Mouse (Mus musculus): Measurements from ENCODE around the gene Bahd1. TPM values are rescaled to one million over a fixed set of nuclear protein-coding genes. Genes with fewer than 3 reads are reported as not detected.
A peak's percentile ranks its signal among the peaks of the same experiment; 100 is the strongest.

Bahd1 gene
- polyA plus RNA-seq, 1 experiment from 2014 or later = 3.3 TPM

DNA sequence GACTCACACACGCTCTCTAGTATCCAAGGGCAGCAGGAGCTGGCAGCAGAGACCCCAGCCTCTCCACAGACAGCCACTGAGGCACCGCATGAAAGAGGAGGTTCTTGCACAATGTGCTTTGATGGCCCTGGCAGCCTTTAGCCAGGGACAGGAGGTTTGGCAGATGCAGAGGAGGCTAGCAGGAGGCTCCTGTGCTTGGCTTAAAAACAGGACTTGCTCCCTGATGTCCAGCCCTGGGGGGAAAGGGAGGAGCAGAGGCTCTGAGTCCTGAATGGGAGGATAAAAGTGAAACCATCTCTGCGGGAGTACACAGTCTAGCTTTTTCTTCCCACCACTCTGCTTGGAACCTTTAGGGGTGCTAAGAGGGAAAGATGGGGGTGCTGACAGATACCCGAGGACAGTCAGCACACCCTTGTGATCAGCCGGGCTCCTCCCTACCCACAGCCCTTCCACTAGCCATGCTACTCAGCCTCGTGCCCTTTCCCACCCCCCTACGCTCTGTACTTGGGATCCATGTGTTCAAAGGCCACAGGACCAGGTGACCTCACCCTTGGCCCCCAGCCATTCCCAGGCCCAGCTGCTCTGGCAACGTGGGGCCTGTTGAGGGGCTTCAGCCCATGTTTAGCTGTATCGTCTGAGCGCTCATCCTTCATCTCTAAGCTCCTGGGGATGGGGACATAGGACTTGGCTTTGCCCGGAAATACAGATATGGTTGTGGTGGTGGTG lies 13.5 kb downstream of the Bahd1 start:
- peak; percentile 32 for ATAC-seq (replicated peaks; ENCODE audit: insufficient number of reproducible peaks, insufficient read depth, low FRiP score, low read depth)
- Histone ChIP-seq H3K4me2 (peak overlapping the region; percentile 41), H3K27ac (no peak overlapping the region), H3K9ac (peak overlapping the region; percentile 23; the same call in 1 of the 2 replicates), H3K4me1 (replicated peaks) (peaks cover 26% of the 10 kb centered on the region), H3K4me3 (0 out of 2 replicates have a peak overlapping the region, but pooled peaks have one; percentile 4), H3K36me3 (no peaks in the 10 kb centered on the region), H3K27me3 (no peaks in the 10 kb centered on the region), H3K9me3 (replicated peaks) (no peaks in the 10 kb centered on the region)
- 49% methylated on average over 11 of the region's 11 CpGs for WGBS

DNA sequence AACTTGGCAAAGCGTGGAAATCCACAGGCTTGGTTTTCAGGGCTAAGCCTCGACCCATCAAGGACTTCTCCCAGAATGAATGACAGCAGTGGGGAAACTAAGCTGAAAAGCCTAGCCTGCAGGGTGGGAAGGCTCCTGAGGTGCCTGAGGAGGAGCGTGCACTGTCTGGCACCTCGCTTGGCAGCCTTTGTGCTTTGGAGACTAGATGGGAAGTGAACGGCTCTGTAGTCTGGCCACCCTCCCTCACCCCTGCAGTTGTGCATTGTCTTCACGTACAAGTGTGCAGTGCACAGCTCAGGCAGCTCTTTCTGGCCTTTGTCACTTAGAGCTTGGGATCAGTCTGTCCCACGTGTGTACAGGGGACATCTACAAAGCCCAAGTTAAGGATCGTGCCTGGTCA lies 14.5 kb downstream of the Bahd1 start:
- H3K4me1 ChIP-seq (replicated peaks) = peaks cover 26% of the 10 kb centered on the region
- H3K36me3 ChIP-seq = 0 out of 2 replicates have a peak, but pooled peaks cover 4% of the 10 kb centered on the region
- no peak overlapping the region for H3K4me2 ChIP-seq
- 57% methylated on average over 8 of the region's 8 CpGs for WGBS
- H3K27me3 ChIP-seq = no peaks in the 10 kb centered on the region
- H3K9ac ChIP-seq = no peak overlapping the region
- H3K27ac ChIP-seq = peak overlapping the region; percentile 9; the same call in 1 of the 2 replicates
- no peak for ATAC-seq (replicated peaks; ENCODE audit: insufficient number of reproducible peaks, insufficient read depth, low FRiP score, low read depth)
- H3K9me3 ChIP-seq (replicated peaks) = no peaks in the 10 kb centered on the region
- H3K4me3 ChIP-seq = no peak overlapping the region

- no peak overlapping the region for H3K9ac ChIP-seq
- 93% methylated on average over 17 of the region's 17 CpGs for WGBS
- H3K27ac ChIP-seq = no peak overlapping the region
- H3K4me3 ChIP-seq = no peak overlapping the region
- no peaks in the 10 kb centered on the region for H3K27me3 ChIP-seq
- no peak for ATAC-seq (replicated peaks; ENCODE audit: insufficient number of reproducible peaks, insufficient read depth, low FRiP score, low read depth)
- H3K4me2 ChIP-seq = no peak overlapping the region
- H3K4me1 ChIP-seq (replicated peaks) = peaks cover 26% of the 10 kb centered on the region
- peaks cover 15% of the 10 kb centered on the region; the same call in 1 of the 2 replicates for H3K36me3 ChIP-seq
- H3K9me3 ChIP-seq (replicated peaks) = no peaks in the 10 kb centered on the region
Measured at GRCm38 (mm10) chr2:118916436-118916835, 16.3 kb downstream of the Bahd1 start.

- peaks cover 23% of the 10 kb centered on the region; the same call in 1 of the 2 replicates for H3K36me3 ChIP-seq
- WGBS = 47% methylated on average over 1 of the region's 1 CpGs
Measured at GRCm38 (mm10) chr2:118918543-118918942, 18.4 kb downstream of the Bahd1 start.

GRCm38 (mm10) chr2:118920428-118920827 lies 20.3 kb downstream of the Bahd1 start:
- ATAC-seq (replicated peaks; ENCODE audit: insufficient number of reproducible peaks, insufficient read depth, low FRiP score, low read depth) = no peak; the same call in 1 of the 2 replicates
- Histone ChIP-seq H3K36me3 (peaks cover 23% of the 10 kb centered on the region; the same call in 1 of the 2 replicates), H3K4me3 (no peak overlapping the region), H3K27ac (no peak overlapping the region), H3K9ac (no peak overlapping the region), H3K27me3 (no peaks in the 10 kb centered on the region), H3K9me3 (replicated peaks) (no peaks in the 10 kb centered on the region), H3K4me2 (no peak overlapping the region), H3K4me1 (replicated peaks) (no peaks in the 10 kb centered on the region)
- WGBS = 68% methylated on average over 3 of the region's 3 CpGs

More at GRCm38 (mm10) chr2:118918543-118918942, 18.4 kb downstream of the Bahd1 start:
- H3K9ac ChIP-seq = no peak overlapping the region
- H3K4me1 ChIP-seq (replicated peaks) = peaks cover 16% of the 10 kb centered on the region
- no peak for ATAC-seq (replicated peaks; ENCODE audit: insufficient number of reproducible peaks, insufficient read depth, low FRiP score, low read depth)
- no peaks in the 10 kb centered on the region for H3K9me3 ChIP-seq (replicated peaks)
- H3K4me3 ChIP-seq = no peak overlapping the region
- H3K4me2 ChIP-seq = no peak overlapping the region
- H3K27ac ChIP-seq = no peak overlapping the region
- H3K27me3 ChIP-seq = no peaks in the 10 kb centered on the region

DNA sequence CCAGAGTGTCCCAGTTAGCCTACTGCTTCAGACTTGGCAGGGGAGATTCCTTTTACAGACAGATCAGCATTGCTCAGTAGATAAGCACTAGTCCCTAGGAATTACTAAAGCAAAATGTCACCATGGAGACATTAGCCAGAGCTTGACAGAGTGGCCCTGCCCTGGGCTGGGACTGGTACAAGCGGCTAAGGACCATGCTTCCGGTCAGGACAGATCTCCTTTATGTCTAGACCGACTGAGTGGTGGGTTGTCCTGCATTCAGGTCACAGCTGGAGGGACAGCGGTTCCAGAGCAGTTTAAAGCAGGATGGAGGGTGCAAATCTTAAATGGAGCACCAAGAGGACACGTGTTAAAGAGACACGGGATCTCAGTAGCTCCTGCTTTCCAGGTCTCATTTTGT lies 25.8 kb downstream of the Bahd1 start:
- Histone ChIP-seq H3K4me1 (replicated peaks) (peaks cover 24% of the 10 kb centered on the region), H3K36me3 (0 out of 2 replicates have a peak, but pooled peaks cover 12% of the 10 kb centered on the region), H3K27ac (peak overlapping the region; percentile 79), H3K4me3 (peak overlapping the region; percentile 97), H3K9ac (peak overlapping the region; percentile 91), H3K4me2 (peak overlapping the region; percentile 97), H3K9me3 (replicated peaks) (no peaks in the 10 kb centered on the region), H3K27me3 (no peaks in the 10 kb centered on the region)
- ATAC-seq (replicated peaks; ENCODE audit: insufficient number of reproducible peaks, insufficient read depth, low FRiP score, low read depth) = peak; percentile 53
- WGBS = 2% methylated on average over 6 of the region's 6 CpGs

- no peaks in the 10 kb centered on the region for H3K9me3 ChIP-seq (replicated peaks)
- peak within 1 kb of the TSS; percentile 97 for H3K4me2 ChIP-seq
- H3K4me3 ChIP-seq = peak within 1 kb of the TSS; percentile 97
- peak; percentile 92 for ATAC-seq (replicated peaks; ENCODE audit: insufficient number of reproducible peaks, insufficient read depth, low FRiP score, low read depth)
- 0 out of 2 replicates have a peak, but pooled peaks cover 7% of the 10 kb centered on the region for H3K36me3 ChIP-seq
- WGBS = under 1% methylated on average over 46 of the region's 47 CpGs
- H3K9ac ChIP-seq = peak within 1 kb of the TSS; percentile 91
- no peaks in the 10 kb centered on the region for H3K27me3 ChIP-seq
- peak within 1 kb of the TSS; percentile 79 for H3K27ac ChIP-seq
- peaks cover 24% of the 10 kb centered on the region for H3K4me1 ChIP-seq (replicated peaks)
Measured at GRCm38 (mm10) chr2:118926361-118926997, 26.3 kb downstream of the Bahd1 start, which contains the start of gene Chst14. Gene Chst14, plus strand, starts transcription at chr2:118926496.

DNA sequence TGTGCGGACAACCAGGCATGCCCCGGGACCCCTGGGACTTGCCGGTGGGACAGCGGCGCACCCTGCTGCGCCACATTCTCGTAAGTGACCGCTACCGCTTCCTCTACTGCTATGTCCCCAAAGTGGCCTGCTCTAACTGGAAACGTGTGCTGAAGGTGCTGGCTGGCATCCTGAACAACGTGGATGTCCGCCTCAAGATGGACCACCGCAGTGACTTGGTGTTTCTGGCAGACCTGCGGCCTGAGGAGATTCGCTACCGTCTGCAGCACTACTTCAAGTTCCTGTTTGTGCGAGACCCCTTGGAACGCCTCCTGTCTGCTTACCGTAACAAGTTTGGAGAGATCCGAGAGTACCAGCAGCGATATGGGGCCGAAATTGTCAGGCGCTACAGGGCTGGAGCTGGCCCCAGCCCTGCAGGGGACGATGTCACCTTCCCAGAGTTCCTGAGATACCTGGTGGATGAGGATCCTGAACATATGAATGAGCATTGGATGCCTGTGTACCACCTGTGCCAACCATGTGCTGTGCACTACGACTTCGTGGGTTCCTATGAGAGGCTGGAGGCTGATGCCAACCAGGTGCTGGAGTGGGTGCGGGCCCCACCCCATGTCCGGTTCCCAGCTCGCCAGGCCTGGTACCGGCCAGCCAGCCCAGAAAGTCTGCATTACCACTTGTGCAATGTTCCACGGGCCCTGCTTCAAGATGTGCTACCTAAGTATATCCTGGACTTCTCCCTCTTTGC lies 27.0 kb downstream of the Bahd1 start:
- peak overlapping the region; percentile 91 for H3K9ac ChIP-seq
- ATAC-seq (replicated peaks; ENCODE audit: insufficient number of reproducible peaks, insufficient read depth, low FRiP score, low read depth) = no peak
- H3K27ac ChIP-seq = peak overlapping the region; percentile 79
- peaks cover 24% of the 10 kb centered on the region for H3K4me1 ChIP-seq (replicated peaks)
- WGBS = 26% methylated on average over 31 of the region's 31 CpGs
- peak overlapping the region; percentile 97 for H3K4me2 ChIP-seq
- peak overlapping the region; percentile 97 for H3K4me3 ChIP-seq
- H3K9me3 ChIP-seq (replicated peaks) = no peaks in the 10 kb centered on the region
- no peaks in the 10 kb centered on the region for H3K27me3 ChIP-seq
- H3K36me3 ChIP-seq = 0 out of 2 replicates have a peak, but pooled peaks cover 3% of the 10 kb centered on the region

- no peak overlapping the region for H3K27ac ChIP-seq
- no peak overlapping the region for H3K4me3 ChIP-seq
- no peak for ATAC-seq (replicated peaks; ENCODE audit: insufficient number of reproducible peaks, insufficient read depth, low FRiP score, low read depth)
- no peaks in the 10 kb centered on the region for H3K27me3 ChIP-seq
- 61% methylated on average over 7 of the region's 7 CpGs for WGBS
- no peaks in the 10 kb centered on the region for H3K9me3 ChIP-seq (replicated peaks)
- H3K36me3 ChIP-seq = no peaks in the 10 kb centered on the region
- no peak overlapping the region for H3K4me2 ChIP-seq
- no peaks in the 10 kb centered on the region for H3K4me1 ChIP-seq (replicated peaks)
- no peak overlapping the region for H3K9ac ChIP-seq
Measured at GRCm38 (mm10) chr2:118941341-118941740, 41.2 kb downstream of the Bahd1 start.

DNA sequence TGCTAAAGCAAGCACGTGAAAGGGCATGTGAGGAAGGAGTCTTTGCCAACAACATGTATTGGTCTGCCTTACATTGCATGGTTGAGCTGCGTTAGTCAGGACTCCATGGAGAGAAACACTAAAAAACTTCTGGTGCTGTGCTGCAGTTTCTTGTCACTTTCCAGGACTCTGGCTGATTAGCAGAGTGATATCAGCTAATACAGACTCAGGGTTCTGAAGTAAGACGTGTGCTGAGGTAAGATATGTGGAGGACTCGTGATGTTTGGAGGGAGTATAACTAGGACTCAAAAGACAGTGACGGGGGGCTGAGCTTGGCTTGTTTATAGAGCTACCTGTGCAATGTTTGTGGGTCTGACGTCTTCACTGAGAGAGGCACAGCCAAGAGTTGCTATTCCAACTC lies 43.1 kb downstream of the Bahd1 start:
- Histone ChIP-seq H3K9ac (no peak overlapping the region), H3K36me3 (no peaks in the 10 kb centered on the region), H3K27ac (no peak overlapping the region), H3K4me3 (no peak overlapping the region), H3K9me3 (replicated peaks) (no peaks in the 10 kb centered on the region), H3K4me1 (replicated peaks) (no peaks in the 10 kb centered on the region), H3K27me3 (no peaks in the 10 kb centered on the region), H3K4me2 (no peak overlapping the region)
- WGBS = 80% methylated on average over 6 of the region's 6 CpGs
- no peak for ATAC-seq (replicated peaks; ENCODE audit: insufficient number of reproducible peaks, insufficient read depth, low FRiP score, low read depth)

DNA sequence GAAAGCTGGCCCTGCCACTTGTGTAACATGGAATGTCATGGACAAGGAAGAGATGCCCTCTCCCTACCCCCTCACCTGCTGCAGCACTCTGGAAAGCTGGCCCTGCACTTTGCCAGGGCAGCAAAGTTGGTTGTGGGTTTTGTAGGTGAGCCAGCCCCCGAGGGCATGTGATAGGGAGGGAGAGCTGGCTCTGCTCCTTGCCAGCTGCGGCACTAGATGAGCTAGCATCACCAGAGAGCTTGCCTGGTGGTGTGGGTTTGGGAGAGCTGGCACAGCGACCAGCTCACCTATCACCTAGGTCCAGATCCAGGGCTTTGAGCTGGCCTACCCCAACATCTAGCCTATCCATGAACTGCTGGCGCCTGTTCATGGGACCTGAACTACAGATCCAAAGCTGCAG lies 48.6 kb downstream of the Bahd1 start:
- no peak for ATAC-seq (replicated peaks; ENCODE audit: insufficient number of reproducible peaks, insufficient read depth, low FRiP score, low read depth)
- no peaks in the 10 kb centered on the region for H3K9me3 ChIP-seq (replicated peaks)
- no peaks in the 10 kb centered on the region for H3K27me3 ChIP-seq
- H3K9ac ChIP-seq = no peak overlapping the region
- no peak overlapping the region for H3K4me2 ChIP-seq
- no peaks in the 10 kb centered on the region for H3K4me1 ChIP-seq (replicated peaks)
- no peak overlapping the region for H3K27ac ChIP-seq
- H3K36me3 ChIP-seq = no peaks in the 10 kb centered on the region
- H3K4me3 ChIP-seq = no peak overlapping the region
- 74% methylated on average over 4 of the region's 4 CpGs for WGBS
